Mouse (Mus musculus) frontal cortex, postnatal 36 days (tissue): Measurements from ENCODE around the gene Fgfr2.

Experiments used
- DNase-seq, 2 experiments: peaks; one replicate each; pipeline ENCODE4 v3.0.0; 2022; ENCODE audit warnings: low spot score in 2 of 2

Fgfr2 gene

GRCm38 (mm10) chr7:130578607-130579006 lies 2544.5 kb downstream of the Fgfr2 start:
- DNase-seq, result no peak

DNA sequence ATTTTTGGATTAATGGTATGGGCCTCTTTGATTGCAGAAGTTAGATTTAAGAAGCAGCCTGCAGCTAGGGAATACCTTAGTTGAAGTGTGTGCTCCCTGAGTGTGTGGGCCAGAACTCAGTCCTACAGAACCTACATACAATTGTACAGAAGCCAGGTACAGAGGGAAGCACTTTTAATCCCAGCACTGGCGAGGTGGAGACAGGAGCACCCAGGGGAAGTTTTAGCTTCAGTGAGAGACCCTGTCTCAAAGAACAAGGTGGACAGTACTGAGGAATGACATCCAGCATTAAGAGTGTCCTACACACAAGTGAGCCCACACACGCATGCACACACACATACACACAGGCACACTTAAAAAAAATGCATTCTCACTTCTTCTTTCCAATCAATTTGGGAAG lies 2545.1 kb downstream of the Fgfr2 start:
- no peak for DNase-seq

- no peak for DNase-seq
Measured at GRCm38 (mm10) chr7:130577388-130578003, 2545.7 kb downstream of the Fgfr2 start, which contains the start of gene Tacc2. TSS of gene Tacc2 (plus strand) at chr7:130577438.

GRCm38 (mm10) chr7:130576981-130577380 lies 2546.2 kb downstream of the Fgfr2 start:
- DNase-seq, result no peak

DNA sequence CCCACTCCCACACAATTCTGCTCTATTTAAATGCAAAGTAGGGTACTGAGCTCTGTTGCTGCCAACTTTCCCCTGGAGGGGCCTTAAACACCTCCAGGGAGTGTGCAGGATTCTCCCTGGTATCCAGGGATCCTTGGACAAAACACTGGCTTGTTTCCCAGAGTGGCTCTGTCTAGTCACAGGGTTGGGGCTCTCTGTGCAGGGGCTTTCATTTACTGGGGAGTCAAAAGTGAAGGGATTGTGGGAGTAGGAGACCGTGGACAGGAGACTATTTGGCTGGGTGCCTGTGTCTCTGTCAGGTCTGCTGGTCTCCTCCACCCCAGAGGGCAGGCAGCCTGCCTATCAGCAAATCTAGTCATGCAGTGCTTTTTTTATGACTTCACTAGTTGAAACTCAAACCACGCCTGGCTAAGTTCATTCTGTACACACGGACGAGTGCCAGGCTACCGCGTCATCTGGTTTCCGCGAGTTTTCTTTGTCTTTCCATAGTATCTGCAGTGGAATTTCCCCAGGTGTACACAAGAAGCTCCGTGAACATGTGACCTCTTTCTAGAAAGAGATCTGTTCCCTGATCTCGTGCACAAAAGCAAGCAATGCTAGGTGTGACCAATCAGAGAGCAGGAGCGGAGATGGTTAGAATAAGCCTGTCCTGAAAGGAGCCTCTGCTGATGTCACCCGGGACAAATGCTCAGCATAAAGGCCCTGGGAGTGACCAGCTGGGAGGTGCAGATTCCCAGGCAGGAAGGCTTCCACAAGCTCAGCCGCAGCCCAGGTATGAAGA lies 2548.7 kb downstream of the Fgfr2 start:
- DNase-seq, result no peak

DNA sequence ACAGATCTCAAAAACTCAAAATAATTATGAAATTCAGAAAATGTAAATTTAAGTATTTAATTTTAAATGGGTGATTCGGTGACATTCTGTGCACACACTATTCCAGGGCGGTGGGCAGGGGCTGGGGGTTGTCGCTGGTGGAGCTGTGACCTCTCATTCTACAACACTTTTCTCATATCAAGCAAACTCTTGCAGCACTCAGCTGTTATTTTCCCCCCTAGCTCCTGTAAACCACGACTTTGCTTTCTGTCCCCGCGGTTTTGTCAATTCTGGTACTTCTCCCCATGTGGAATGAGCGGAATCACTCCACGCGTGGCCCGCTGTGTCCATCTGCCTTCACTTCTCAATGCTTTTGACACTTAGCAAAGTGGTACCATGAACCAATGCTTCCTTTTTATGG lies 2549.4 kb downstream of the Fgfr2 start:
- no peak for DNase-seq

- no peak for DNase-seq
Measured at GRCm38 (mm10) chr7:130572821-130573220, 2550.3 kb downstream of the Fgfr2 start, which contains the start of gene Nsmce4a. TSS of gene Nsmce4a (minus strand) at chr7:130573118.

DNA sequence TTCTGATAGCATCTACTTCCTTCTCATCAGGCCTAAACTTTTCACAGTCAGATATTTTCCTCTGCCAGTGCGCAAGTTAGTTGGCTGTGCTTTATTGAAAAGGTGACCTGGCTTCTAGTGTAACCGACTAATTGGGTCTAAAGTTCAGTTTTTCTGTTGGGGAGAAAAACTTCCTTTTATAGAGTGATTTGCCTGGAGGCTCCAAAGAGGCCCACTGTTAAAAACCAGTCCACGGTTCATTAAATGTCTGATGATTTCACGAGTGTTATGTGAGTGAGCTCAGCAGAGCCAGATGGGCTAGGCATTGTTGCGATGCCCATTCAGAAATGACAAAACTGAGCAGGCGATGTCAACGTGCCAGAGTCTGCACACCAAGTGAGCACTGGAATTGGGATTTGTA lies 2552.7 kb downstream of the Fgfr2 start:
- DNase-seq, result no peak

GRCm38 (mm10) chr7:130568783-130569436 lies 2554.2 kb downstream of the Fgfr2 start:
- no peak for DNase-seq

DNA sequence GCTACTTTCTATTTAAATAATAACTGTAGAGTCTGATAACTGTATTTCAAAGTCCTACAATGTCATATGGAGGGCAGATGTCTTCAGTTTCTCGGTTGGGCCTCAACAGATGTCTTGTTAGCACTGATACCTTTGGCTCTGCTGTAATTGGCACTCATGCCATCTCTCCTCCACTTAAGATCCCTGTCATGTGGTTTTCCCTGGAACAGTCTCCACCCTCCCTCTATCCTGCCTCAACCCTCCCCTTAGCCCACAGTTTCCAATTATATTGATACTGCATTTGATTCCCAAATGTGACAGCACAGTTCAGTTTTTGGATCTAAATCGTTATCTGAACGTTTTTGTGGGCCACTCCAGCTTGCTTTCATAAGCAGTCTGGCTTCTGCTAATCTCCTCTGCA lies 2558.6 kb downstream of the Fgfr2 start:
- no peak for DNase-seq

GRCm38 (mm10) chr7:130563880-130564279 lies 2559.3 kb downstream of the Fgfr2 start:
- DNase-seq, result no peak

- no peak for DNase-seq
Measured at GRCm38 (mm10) chr7:130563276-130563675, 2559.9 kb downstream of the Fgfr2 start.

DNA sequence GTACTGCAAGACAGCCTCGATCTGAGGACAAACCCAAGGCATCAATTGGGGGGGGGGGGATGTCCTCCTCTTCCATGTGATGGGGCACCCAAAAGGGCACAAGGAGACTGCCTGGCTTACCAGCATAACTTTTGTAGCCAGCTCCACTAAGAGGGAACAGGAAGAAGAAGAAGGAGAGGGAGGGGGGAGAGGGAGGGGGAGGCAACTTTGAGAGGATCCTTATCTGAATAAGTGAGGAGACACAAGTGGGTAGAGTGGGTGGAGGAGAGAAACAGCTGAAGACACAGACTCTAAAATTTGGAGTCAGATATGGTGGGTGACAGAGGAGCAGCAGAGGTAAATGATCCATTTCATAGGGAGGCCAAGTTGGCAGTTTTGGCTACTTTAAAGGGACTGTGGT lies 2562.2 kb downstream of the Fgfr2 start:
- DNase-seq, result no peak

DNA sequence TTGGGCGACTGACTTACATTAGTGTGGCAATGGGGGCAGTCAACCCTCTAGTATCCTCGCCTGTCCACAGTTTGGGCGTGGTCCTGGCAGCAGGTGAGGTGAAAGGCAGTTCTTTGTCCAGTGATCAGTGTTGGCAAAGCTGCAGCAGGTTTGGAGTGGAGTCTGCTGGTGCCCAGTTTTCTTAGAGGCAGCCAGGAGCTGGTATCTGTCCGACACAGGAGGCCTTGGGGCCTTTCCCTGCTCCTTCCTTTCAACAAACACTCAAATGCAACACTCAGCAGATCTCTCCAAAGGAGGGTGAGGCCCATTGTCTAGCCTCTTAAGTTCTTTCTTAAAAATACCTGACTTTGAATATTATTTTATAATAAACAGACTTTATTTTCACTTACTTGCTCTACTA lies 2564.6 kb downstream of the Fgfr2 start:
- no peak for DNase-seq

GRCm38 (mm10) chr7:130555597-130555996 lies 2567.6 kb downstream of the Fgfr2 start:
- DNase-seq, result no peak

DNA sequence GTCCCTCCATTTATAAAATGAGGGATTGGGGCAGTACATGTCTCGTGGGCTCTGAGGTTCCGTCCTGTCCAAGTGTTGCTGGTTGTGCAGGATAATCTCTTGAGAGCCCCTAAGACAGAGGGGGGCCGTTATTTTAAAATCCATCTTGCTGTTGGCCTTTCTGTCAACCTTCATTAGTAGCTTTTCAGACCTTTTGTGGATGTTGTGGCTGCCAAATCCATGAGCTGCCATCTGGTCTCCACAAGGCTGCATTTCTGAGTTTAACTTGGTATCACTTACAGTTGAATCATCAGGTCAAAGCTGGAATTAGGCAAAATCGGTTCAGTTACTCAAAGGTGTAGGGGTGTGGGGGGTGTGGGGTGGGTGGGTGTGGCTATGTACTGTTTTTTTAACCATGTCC lies 2569.8 kb downstream of the Fgfr2 start:
- no peak for DNase-seq

DNA sequence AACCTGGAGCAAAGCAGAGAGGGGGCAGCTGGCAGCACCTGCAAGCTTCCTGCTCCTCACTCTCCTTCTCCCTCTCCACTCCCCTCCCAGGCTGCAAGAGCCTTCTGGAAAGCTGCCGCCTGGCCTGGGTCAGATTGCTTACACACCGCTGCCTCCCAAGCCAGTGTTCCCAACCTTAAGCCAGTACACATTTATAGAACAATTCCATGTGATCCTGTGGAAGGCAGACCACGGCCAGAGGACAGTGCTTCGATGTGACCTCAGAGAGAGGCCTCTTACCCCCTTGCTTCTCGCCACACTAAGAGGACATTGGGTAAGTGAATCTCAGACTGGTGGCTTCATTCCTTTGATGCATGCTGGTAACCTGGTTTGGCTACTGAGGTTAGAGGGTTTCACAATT lies 2570.4 kb downstream of the Fgfr2 start:
- DNase-seq, result no peak

DNA sequence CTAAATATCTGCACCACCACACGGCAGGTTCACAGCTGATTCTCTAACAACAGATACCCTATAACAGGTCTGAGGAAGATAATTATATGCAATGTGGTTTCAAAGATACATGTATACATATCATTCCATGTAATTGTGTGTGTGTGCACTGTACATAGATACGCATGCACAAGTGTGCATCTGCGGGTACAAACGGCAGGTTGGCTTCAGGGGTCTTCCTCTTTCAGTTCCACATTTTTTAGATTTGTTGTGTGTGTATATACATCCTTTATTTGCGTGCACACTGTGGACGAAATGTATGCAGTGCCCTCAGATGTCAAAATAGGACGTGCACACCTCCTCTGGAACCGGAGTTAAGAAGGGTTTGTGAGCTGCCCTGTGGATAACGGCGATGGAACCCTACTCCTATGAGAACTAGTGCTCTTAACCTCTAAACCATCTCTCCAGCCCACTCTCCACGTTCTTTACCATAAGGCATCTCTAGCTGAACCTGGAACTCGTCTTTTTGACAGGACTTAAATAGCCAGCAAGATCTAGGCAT lies 2575.4 kb downstream of the Fgfr2 start:
- DNase-seq, result no peak

- DNase-seq, result peak; percentile 90 to 93
Measured at GRCm38 (mm10) chr7:130546791-130547484, 2576.2 kb downstream of the Fgfr2 start.

- DNase-seq, result no peak
Measured at GRCm38 (mm10) chr7:130546421-130546790, 2576.7 kb downstream of the Fgfr2 start.

GRCm38 (mm10) chr7:130545893-130546292 lies 2577.3 kb downstream of the Fgfr2 start:
- DNase-seq, result no peak

- DNase-seq, result no peak
Measured at GRCm38 (mm10) chr7:130545401-130545800, 2577.7 kb downstream of the Fgfr2 start.
